Mouse (Mus musculus) thymus, adult 2 months (tissue): Measurements from ENCODE around the gene Prdm10.

ENCODE experiments used
- CTCF ChIP-seq: fragments of 200-500 bp; IDR thresholded peaks from 2 replicates; pipeline ENCODE4 v1.5.1; 2012; ENCODE audit warnings: mild to moderate bottlenecking, control low read depth, low read length, moderate library complexity, borderline replicate concordance; ENCODE audit not compliant: control insufficient read depth, poor library complexity, insufficient read depth; ENCODE audit errors: extremely low read depth
- POLR2A ChIP-seq: fragments of 200-500 bp; IDR thresholded peaks from 2 replicates; pipeline ENCODE4 v1.6.1; 2012; ENCODE audit warnings: mild to moderate bottlenecking, low read length, control low read depth, moderate library complexity; ENCODE audit not compliant: control insufficient read depth, poor library complexity, insufficient read depth; ENCODE audit errors: extremely low read depth

DNA sequence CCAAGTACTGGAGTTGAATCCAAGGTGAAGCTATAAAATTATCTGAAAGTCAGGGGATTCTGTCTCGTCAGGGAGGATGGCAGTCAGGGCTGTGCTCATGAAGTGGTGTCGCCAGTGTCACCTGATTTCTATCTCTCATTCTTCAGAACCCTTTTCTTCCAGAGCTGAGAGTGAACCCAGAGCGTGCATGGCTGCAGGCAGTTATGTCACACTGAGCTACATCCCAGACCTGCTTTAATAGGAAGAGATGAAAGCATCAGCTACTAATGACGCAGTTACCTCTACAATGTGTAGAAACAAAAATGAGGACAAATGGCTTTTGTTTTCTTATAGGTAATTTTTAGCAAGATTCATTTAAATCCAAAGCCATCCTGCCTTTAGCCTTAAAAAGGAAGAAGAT is 68.1 kb downstream of the Prdm10 start:
- TF ChIP-seq POLR2A (no peak), CTCF (no peak)
